Mouse (Mus musculus) embryonic facial prominence, embryonic 10.5 days (tissue): ENCODE results near the gene Doc2b. TPM values are rescaled to one million over a fixed set of nuclear protein-coding genes. Genes with fewer than 3 reads are reported as not detected.
"Not testable (repeated sequence)": the region's sequence is repeated elsewhere in the genome, so short reads cannot be mapped to it uniquely, and the experiment has no call there.

ENCODE experiments used
- DNase-seq: peaks from one replicate; pipeline ENCODE4 v3.0.0-alpha.2; 2017; ENCODE audit warnings: low spot score
- H3K27ac ChIP-seq: fragments of 300-500 bp; sonication (generic); replicated peaks from 2 replicates; pipeline ENCODE4 v1.5.1; 2016; ENCODE audit warnings: mild to moderate bottlenecking
- H3K27me3 ChIP-seq: fragments of 300-500 bp; sonication (generic); replicated peaks from 2 replicates; pipeline ENCODE4 v1.6.1; 2016; ENCODE audit warnings: low read depth, mild to moderate bottlenecking; ENCODE audit not compliant: poor library complexity, severe bottlenecking
- H3K36me3 ChIP-seq: fragments of 300-500 bp; sonication (generic); replicated peaks from 2 replicates; pipeline ENCODE4 v1.6.1; 2016; ENCODE audit warnings: mild to moderate bottlenecking, moderate library complexity
- H3K4me1 ChIP-seq: fragments of 300-500 bp; sonication (generic); 2 replicates; pipeline ENCODE4 v1.6.1; 2016
- H3K4me3 ChIP-seq: fragments of 300-500 bp; sonication (generic); 2 replicates; pipeline ENCODE4 v1.5.1; 2016; ENCODE audit warnings: mild to moderate bottlenecking, moderate library complexity
- H3K9me3 ChIP-seq: fragments of 300-500 bp; sonication (generic); 2 replicates; pipeline ENCODE4 v1.6.1; 2016; ENCODE audit warnings: mild to moderate bottlenecking
- WGBS: fragments of 180-500 bp; shearing (Covaris S2); methylation state at CpG from one replicate; pipeline ENCODE4 v1.1.7; 2016; 5-methylcytosine and 5-hydroxymethylcytosine counted together
- polyA plus RNA-seq: library from polyadenylated mRNA; unstranded; fragments of >200 nt; fragmentation: Nextera tagmentation; extraction: Ambion mirVana; gene quantifications from 2 replicates; pipeline ENCODE4 v1.2.1, GENCODE M21; 2016

Gene Doc2b
- polyA plus RNA-seq, 1 experiment from 2014 or later, result 0.22 TPM

DNA sequence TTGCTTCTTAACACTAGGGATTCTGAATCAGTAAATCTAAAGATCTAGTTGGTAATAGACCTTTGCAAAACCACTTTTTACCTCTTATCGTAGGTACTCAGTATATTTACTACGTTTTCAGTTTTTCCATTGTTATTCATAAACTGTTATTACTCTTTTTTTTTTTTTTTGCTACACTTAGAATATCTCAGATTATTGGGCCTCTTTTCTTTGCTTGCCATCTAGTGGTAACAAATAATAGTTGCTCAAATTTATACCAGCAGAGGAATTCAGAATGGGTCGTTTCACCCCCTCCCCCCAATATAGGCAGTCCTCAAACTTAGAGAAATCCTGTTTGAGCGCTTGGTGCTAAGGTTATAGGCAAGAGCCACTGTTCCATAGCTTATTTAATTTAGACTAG, 44.8 kb downstream of the Doc2b start:
- Histone ChIP-seq H3K9me3 (no peaks in the 10 kb centered on the region), H3K27ac (no peak overlapping the region), H3K36me3 (peaks cover 75% of the 10 kb centered on the region), H3K4me3 (no peak overlapping the region), H3K27me3 (no peaks in the 10 kb centered on the region), H3K4me1 (peaks cover 15% of the 10 kb centered on the region)
- WGBS, result 86% methylated on average over 4 of the region's 4 CpGs
- DNase-seq, result no peak

DNA sequence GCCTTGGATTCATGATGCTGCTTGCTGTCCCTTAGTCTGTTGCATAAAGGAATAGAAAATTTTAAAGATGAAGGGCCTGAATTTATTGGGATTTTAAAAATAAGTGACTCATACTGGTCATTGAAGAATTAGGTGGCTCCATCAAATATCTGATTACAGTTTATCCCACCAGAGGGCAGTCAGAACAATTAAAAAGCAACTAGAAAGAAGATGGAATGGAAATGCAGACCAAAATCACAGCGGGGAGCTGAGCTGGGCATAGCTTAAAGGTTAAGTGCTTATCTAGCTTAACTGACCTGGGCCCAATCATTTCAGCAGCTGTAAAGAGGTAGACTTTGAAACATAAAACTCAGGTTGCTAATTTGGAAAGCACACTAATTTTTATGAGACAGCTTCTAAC, 45.3 kb downstream of the Doc2b start:
- no peak overlapping the region for H3K27ac ChIP-seq
- peaks cover 69% of the 10 kb centered on the region for H3K36me3 ChIP-seq
- H3K9me3 ChIP-seq, result no peaks in the 10 kb centered on the region
- 88% methylated on average over 1 of the region's 1 CpGs for WGBS
- DNase-seq, result no peak
- H3K4me3 ChIP-seq, result no peak overlapping the region
- H3K4me1 ChIP-seq, result peaks cover 15% of the 10 kb centered on the region
- no peaks in the 10 kb centered on the region for H3K27me3 ChIP-seq

DNA sequence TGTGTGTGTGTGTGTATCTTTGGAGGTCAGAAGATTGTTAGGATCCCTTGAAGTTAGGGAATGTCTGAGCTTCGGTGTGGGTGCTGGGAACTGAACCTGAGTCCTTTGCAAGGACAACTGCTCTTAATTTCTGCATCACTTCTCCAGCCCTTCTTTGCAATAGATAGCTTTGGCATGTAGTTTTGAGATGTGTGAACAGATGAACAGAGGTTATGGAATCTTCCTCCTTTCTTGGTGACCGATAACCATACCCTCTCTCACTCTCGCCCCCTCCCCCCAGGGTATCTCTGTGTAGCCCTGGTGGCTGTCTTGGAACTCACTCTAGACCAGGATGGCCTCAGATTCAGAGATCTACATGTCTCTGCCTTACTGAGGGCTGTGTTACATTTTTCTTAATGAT, 51.1 kb downstream of the Doc2b start:
- Histone ChIP-seq H3K27me3 (no peaks in the 10 kb centered on the region), H3K9me3 (no peaks in the 10 kb centered on the region), H3K4me1 (peaks cover 27% of the 10 kb centered on the region), H3K27ac (no peak overlapping the region), H3K4me3 (no peak overlapping the region), H3K36me3 (peaks cover 76% of the 10 kb centered on the region)
- 91% methylated on average over 3 of the region's 3 CpGs for WGBS
- DNase-seq, result no peak

DNA sequence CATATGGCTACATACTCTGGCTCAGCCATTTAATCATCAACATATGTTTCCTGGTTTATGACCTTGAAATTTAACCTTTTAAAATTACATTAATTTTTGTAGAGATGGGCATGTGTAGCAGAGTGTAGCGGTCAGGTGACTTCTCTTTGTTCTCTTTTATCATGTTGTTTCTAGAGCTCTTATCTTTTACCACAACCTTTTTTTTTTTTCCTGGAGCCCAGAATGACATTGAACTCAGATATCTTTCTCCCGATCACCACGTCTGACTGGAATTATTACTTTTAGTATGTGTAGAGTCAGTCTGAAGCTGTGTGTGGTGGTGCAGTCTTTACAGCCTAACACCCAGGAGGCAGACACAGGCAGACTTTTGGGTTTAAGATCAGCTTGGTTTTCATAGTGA, 54.2 kb downstream of the Doc2b start:
- peaks cover 82% of the 10 kb centered on the region for H3K36me3 ChIP-seq
- no peak for DNase-seq
- WGBS, result 79% methylated on average over 3 of the region's 3 CpGs

DNA sequence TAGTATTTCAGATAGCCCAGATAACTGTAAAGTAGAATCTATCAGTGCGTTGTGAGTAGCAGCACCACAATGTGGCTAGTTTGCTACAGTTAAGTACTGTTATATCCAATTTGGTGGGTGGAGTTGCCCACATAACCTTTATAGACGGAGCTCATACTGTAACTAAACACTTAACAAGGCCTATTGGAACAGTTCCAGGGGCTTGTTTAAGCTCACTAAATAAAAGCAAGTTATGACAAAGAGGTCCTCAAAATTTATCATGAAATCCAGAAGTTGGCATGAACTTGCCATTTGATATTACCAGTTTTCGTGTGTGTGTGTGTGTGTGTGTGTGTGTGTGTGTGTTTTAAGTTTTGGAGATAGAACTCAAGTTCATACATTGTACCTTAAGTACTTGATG, 55.6 kb downstream of the Doc2b start:
- Histone ChIP-seq H3K9me3 (no peaks in the 10 kb centered on the region), H3K36me3 (peaks cover 90% of the 10 kb centered on the region), H3K4me1 (peaks cover 34% of the 10 kb centered on the region), H3K27me3 (no peaks in the 10 kb centered on the region), H3K27ac (no peak overlapping the region), H3K4me3 (no peak overlapping the region)
- 90% methylated on average over 3 of the region's 3 CpGs for WGBS
- DNase-seq, result no peak

More for the DNA sequence above, 54.2 kb downstream of the Doc2b start:
- no peaks in the 10 kb centered on the region for H3K27me3 ChIP-seq
- H3K4me3 ChIP-seq, result no peak overlapping the region
- peaks cover 24% of the 10 kb centered on the region for H3K4me1 ChIP-seq
- H3K27ac ChIP-seq, result no peak overlapping the region
- H3K9me3 ChIP-seq, result no peaks in the 10 kb centered on the region

DNA sequence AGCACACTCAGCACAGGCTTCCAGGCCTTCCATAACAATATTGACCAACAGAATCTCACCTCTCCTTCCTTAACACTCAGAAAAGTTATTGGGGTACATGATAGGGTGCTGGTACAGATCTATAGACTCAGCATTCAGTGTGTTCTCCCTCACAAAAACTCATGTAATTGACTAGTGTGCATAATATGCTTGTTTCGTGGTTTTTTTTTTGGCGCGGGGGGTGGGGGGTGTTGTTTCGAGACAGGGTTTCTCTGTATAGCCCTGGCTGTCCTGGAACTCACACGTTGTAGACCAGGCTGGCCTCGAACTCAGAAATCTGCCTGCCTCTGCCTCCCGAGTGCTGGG, 57.4 kb downstream of the Doc2b start:
- Histone ChIP-seq H3K27me3 (no peaks in the 10 kb centered on the region), H3K4me3 (no peak overlapping the region), H3K27ac (no peak overlapping the region), H3K4me1 (peaks cover 41% of the 10 kb centered on the region), H3K9me3 (no peaks in the 10 kb centered on the region), H3K36me3 (peaks cover 75% of the 10 kb centered on the region)
- WGBS, result 94% methylated on average over 7 of the region's 7 CpGs
- no peak for DNase-seq

DNA sequence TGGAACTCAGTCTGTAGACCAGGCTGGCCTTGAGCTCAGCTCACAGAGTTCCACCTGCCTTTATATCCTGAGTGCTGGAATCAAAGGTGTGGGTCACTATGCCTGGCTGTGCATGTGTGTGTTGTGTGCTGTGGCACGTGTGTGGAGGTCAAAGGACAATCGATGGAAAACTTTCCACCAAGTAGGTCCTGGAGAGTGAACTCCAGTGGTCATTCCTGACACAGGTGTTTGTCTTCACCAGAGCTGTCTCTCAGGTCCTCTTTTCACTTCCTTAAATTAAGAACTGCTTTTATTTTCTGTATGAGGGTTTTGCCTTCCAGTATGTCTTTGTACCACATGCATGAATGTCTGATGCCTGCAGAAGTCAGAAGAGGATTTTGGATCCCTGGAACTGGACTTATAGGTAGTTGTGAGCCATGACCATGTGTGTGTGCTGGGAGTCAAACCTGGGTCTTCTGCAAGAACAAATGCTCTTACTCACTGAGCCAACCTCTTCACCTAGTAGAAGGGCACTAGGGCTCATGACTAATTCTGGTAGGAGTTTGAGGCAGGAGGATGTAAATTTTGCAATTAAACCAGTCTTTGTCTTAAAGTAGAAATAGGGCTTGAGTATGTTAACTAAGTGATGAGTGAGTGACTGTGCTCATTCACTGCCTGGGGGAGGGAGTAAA, 57.9 kb downstream of the Doc2b start:
- Histone ChIP-seq H3K27me3 (no peaks in the 10 kb centered on the region), H3K27ac (no peak overlapping the region), H3K9me3 (no peaks in the 10 kb centered on the region), H3K36me3 (peaks cover 69% of the 10 kb centered on the region), H3K4me1 (peaks cover 41% of the 10 kb centered on the region), H3K4me3 (no peak overlapping the region)
- 87% methylated on average over 2 of the region's 2 CpGs for WGBS
- DNase-seq, result no peak

DNA sequence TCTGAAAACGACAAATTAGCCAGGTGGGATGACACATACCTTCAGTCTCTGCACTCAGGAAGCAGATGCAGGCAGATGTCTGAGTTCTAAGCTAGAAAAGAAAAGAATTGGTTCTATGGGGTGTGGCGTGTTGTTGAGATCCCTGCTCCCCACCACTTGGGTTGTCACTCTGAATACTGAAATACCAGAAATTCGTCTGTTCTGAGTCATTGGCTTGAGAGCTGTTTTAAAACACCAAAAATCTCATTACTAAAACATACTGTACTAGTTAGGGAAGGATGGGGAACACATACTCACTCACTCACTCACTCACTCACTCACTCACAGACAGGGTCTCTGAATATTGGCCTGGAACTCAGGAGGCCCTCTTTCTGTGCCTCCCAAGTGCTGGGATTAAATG, 58.9 kb downstream of the Doc2b start:
- H3K27ac ChIP-seq, result no peak overlapping the region
- no peaks in the 10 kb centered on the region for H3K27me3 ChIP-seq
- DNase-seq, result no peak
- peaks cover 48% of the 10 kb centered on the region for H3K4me1 ChIP-seq
- H3K4me3 ChIP-seq, result peak overlapping the region; percentile 16; the same call in 1 of the 2 replicates
- 77% methylated on average over 3 of the region's 3 CpGs for whole genome bisulfite sequencing
- peaks cover 60% of the 10 kb centered on the region for H3K36me3 ChIP-seq
- H3K9me3 ChIP-seq, result no peaks in the 10 kb centered on the region

DNA sequence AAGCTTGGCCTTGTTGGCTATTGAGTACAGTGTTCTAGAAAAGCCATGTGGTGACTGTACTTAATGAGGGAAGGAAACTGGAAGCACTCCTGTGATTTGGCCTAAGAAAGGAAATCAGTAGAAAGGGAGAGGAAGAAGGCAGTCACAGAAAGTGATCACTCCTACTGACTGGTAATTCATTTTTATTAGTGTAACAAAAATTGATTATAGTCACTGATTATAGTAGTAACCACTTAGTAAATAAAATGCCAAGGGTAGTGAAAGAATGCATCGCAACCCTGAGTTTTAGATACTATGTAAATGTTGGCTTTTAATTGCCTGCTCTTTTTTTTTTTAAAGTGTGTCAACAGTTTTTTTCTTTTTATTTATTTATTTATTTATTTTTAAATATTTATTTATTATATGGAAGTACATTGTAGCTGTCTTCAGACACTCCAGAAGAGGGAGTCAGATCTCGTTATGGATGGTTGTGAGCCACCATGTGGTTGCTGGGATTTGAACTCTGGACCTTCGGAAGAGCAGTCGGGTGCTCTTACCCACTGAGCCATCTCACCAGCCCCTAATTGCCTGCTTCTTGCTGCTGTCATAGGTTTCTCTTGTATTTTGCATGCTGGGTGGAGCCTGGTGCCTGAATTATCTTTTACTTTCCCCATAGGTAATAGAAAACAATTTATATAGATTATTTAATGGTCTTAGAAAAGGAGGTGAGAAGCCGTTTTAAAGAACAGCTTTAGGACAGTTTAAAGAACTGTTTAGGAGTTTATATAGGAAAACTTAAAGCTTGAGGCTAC, 60.2 kb downstream of the Doc2b start:
- Histone ChIP-seq H3K4me1 (peaks cover 49% of the 10 kb centered on the region), H3K4me3 (peak overlapping the region; percentile 99), H3K27ac (no peak overlapping the region), H3K36me3 (peaks cover 47% of the 10 kb centered on the region), H3K9me3 (no peaks in the 10 kb centered on the region), H3K27me3 (no peaks in the 10 kb centered on the region)
- DNase-seq, result no peak
- WGBS, result 91% methylated on average over 5 of the region's 5 CpGs

DNA sequence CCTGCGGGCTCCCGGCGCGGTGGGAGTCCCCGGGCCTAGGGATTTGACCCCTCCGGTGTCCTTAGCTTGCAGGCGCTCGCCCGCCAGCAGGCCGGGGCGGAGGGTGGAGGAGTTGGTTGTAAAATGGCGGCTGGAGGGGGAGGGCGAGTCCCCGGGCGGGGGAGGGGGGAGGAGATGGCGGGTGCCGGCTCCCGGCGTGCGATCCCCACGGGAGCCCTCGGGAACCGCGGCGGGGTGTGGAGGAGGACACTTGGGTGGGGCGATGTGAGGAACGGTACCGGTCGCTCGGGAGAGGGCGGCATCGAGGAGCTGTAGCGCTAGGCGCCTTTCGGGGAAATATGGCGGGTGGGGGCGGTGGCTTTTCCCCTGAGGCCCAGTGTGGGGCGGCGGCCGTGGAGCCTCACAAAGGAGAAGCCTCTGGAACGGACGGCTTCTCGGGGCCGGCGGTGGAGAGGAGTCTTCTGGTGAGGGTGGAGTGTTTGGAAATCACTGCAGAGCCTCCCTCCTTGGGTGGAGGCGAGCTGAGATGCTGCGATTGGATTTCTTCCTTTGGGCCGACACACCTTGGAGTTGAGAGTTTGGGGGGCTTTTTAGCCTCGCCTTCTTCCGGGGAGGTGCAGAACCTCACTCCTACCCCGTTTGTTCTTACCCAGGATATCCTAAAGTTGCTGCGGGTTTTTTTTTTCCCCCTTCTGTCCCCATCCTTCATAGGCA, 62.5 kb downstream of the Doc2b start:
- Histone ChIP-seq H3K27me3 (no peaks in the 10 kb centered on the region), H3K36me3 (peaks cover 24% of the 10 kb centered on the region), H3K27ac (peak overlapping the region; percentile 100), H3K4me3 (peak overlapping the region; percentile 99), H3K4me1 (peaks cover 46% of the 10 kb centered on the region), H3K9me3 (no peaks in the 10 kb centered on the region)
- DNase-seq, result peak; percentile 87
- under 1% methylated on average over 52 of the region's 52 CpGs for WGBS

DNA sequence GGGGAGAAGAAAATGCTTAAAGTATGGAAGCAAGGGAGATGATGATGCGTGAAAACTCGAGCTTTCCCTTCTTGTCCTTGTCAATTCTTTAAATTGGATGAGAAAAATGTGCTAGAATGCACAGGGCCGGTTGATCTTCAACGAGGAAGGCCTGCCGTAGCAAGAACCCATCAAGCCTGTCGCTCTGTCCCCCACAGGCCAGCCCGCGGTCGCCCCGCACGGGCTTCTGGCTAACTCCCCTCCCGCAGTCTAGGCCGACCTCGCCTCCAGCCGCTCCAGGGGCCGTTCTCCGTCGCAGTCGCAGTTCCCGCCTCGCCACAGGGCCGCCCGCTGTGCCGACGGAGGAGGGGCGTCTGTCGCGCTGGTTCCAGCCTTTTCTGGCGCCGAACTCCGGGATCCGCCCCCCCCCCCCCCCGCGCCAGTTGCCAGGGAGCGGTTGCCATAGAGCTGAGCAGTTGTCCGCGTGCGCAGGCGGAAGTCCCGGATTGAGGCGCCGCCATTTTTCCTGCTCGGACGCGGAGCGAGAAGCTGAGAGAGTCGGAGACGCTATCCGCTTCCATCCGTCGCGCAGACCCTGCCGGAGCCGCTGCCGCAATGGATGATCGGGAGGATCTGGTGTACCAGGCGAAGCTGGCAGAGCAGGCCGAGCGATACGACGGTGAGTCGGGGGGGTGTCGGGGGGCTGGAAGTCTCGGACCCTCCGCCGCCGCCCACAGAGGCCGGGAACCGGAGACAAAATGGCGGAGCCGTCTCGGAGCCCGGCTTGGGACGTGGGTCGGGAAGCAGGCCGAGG, 63.2 kb downstream of the Doc2b start, which contains the start of gene Ywhae:
TSS of gene Ywhae (plus strand) at position 436 of the 793 bp plus-strand sequence.
- Histone ChIP-seq H3K27ac (peak within 1 kb of the TSS; percentile 100), H3K4me3 (peak within 1 kb of the TSS; percentile 99), H3K9me3 (no peaks in the 10 kb centered on the region), H3K36me3 (peaks cover 16% of the 10 kb centered on the region), H3K27me3 (no peaks in the 10 kb centered on the region), H3K4me1 (peaks cover 49% of the 10 kb centered on the region)
- 1% methylated on average over 76 of the region's 76 CpGs for WGBS
- DNase-seq, result peak; percentile 98

DNA sequence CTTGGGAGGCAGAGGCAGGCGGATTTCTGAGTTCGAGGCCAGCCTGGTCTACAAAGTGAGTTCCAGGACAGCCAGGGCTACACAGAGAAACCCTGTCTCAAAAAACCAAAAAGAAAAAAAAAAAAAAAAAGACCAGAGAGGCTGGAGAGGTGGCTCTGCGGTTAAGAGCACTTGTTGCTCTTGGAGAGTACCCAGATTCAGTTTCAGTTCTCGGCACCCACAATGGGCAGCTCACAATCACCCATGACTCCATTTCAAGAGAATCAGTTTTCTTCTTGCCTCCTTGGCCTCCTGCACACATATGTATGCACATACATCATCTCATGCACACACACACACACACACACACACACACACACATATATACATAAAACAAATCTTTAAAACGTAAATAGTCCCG, 68.2 kb downstream of the Doc2b start:
- H3K4me1 ChIP-seq, result peaks cover 25% of the 10 kb centered on the region
- H3K36me3 ChIP-seq, H3K27ac ChIP-seq, H3K27me3 ChIP-seq, DNase-seq, H3K4me3 ChIP-seq, H3K9me3 ChIP-seq: not testable (repeated sequence)
- 89% methylated on average over 6 of the region's 6 CpGs for WGBS
